Mouse (Mus musculus): Measurements from ENCODE around the gene Tlk1.

GRCm38 (mm10) chr2:70672476-70672875 is 153.1 kb downstream of the Tlk1 start:
- no peak for TF ChIP-seq CTCF (IDR thresholded peaks at IDR 0.05; ENCODE audit: low read depth, low read length)
- no peak for TF ChIP-seq POLR2A (IDR thresholded peaks at IDR 0.05; ENCODE audit: borderline replicate concordance, low read depth, low read length)
